Mouse (Mus musculus) hindbrain, embryonic 16.5 days (tissue): Measurements from ENCODE around the gene Slc25a39. TPM values are rescaled to one million over a fixed set of nuclear protein-coding genes. Genes with fewer than 3 reads are reported as not detected.
"Not testable (repeated sequence)": the region's sequence is repeated elsewhere in the genome, so short reads cannot be mapped to it uniquely, and the experiment has no call there.

Source experiments
- ATAC-seq: fragments of 200-750 bp; cut with Nextera tagmentation; 2 replicates; pipeline ENCODE4 v1.8.0; 2017; ENCODE audit warnings: moderate TSS enrichment, moderate library complexity
- H3K27ac ChIP-seq: fragments of 300-500 bp; sonication (generic); 2 replicates; pipeline ENCODE4 v1.5.1; 2014; ENCODE audit warnings: low read depth, mild to moderate bottlenecking, control low read depth, low read length, moderate library complexity
- H3K27me3 ChIP-seq: fragments of 300-500 bp; sonication (generic); replicated peaks from 2 replicates; pipeline ENCODE4 v1.6.1; 2014; ENCODE audit warnings: low read length; ENCODE audit not compliant: control insufficient read depth, insufficient read depth
- H3K36me3 ChIP-seq: fragments of 300-500 bp; sonication (generic); 2 replicates; pipeline ENCODE4 v1.6.1; 2014; ENCODE audit warnings: mild to moderate bottlenecking, low read length, moderate library complexity, mixed read lengths; ENCODE audit not compliant: control insufficient read depth, insufficient read depth
- H3K4me1 ChIP-seq: fragments of 300-500 bp; sonication (generic); 2 replicates; pipeline ENCODE4 v1.6.1; 2014; ENCODE audit warnings: low read depth, low read length; ENCODE audit not compliant: control insufficient read depth, insufficient read depth
- H3K4me2 ChIP-seq: fragments of 300-500 bp; sonication (generic); 2 replicates; pipeline ENCODE4 v1.6.1; 2014; ENCODE audit warnings: mild to moderate bottlenecking, low read length, control low read depth, moderate library complexity
- H3K4me3 ChIP-seq: fragments of 300-500 bp; sonication (generic); 2 replicates; pipeline ENCODE4 v1.5.1; 2014; ENCODE audit warnings: mild to moderate bottlenecking, low read length, control low read depth, moderate library complexity
- H3K9ac ChIP-seq: fragments of 300-500 bp; sonication (generic); 2 replicates; pipeline ENCODE4 v1.6.1; 2014; ENCODE audit warnings: low read depth, mild to moderate bottlenecking, control low read depth, low read length, moderate library complexity
- H3K9me3 ChIP-seq: fragments of 300-500 bp; sonication (generic); 2 replicates; pipeline ENCODE4 v1.6.1; 2014; ENCODE audit warnings: mild to moderate bottlenecking, low read length, moderate library complexity; ENCODE audit not compliant: control insufficient read depth
- WGBS: fragments of 180-500 bp; shearing (Covaris S2); extraction: QIAGEN DNeasy Blood & Tissue Kit; methylation state at CpG from one replicate; pipeline ENCODE4 v1.1.7; 2014; 5-methylcytosine and 5-hydroxymethylcytosine counted together
- polyA plus RNA-seq: library from polyadenylated mRNA; unstranded; fragments of >200 nt; fragmentation: Nextera tagmentation; extraction: Ambion mirVana; gene quantifications from 2 replicates; pipeline ENCODE4 v1.2.1, GENCODE M21; 2015

The Slc25a39 gene
- polyA plus RNA-seq, 1 experiment from 2014 or later: 187 TPM

DNA sequence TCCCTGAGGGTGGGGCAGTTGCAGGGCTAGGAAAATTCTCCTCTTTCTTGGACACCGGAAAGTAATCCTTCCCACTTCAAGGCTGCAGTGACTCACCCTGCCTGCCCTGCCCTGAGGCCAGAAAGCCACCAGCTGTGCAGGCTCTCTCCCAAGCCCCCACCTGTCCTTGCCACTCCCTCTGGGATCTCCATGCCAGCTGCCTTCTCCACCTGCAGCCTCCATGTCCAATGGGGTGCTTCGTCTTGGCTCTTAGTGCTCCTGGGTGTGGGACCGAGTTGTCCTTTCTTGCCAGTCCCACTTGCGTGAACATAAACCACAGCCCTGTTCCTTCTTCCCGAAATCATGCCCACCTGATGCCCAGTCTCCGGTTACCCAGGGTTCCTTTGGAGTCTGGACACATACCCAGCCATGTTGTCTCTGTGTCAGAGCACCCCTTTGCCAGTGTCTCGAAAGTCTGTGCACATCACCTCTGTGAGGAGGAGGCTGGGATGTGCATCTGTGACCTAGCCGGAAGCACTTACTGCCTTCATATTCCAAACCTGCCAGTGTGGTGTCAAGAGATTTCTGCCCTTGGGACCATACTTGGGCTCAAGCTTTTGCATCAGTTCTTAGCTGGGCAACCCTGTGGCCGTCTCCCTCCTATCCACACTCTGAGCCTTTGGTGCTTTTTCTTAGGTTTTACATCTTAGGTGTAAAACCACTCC lies 13.2 kb downstream of the Slc25a39 start:
- no peak for ATAC-seq
- H3K27me3 ChIP-seq: no peaks in the 10 kb centered on the region
- peak overlapping the region; percentile 91 for H3K9ac ChIP-seq
- peaks cover 6% of the 10 kb centered on the region; the same call in 1 of the 2 replicates for H3K36me3 ChIP-seq
- WGBS: 53% methylated on average over 9 of the region's 9 CpGs
- no peaks in the 10 kb centered on the region for H3K9me3 ChIP-seq
- peak overlapping the region; percentile 87 for H3K4me3 ChIP-seq
- H3K4me1 ChIP-seq: peaks cover 45% of the 10 kb centered on the region
- peak overlapping the region; percentile 78 for H3K4me2 ChIP-seq
- H3K27ac ChIP-seq: peak overlapping the region; percentile 98

DNA sequence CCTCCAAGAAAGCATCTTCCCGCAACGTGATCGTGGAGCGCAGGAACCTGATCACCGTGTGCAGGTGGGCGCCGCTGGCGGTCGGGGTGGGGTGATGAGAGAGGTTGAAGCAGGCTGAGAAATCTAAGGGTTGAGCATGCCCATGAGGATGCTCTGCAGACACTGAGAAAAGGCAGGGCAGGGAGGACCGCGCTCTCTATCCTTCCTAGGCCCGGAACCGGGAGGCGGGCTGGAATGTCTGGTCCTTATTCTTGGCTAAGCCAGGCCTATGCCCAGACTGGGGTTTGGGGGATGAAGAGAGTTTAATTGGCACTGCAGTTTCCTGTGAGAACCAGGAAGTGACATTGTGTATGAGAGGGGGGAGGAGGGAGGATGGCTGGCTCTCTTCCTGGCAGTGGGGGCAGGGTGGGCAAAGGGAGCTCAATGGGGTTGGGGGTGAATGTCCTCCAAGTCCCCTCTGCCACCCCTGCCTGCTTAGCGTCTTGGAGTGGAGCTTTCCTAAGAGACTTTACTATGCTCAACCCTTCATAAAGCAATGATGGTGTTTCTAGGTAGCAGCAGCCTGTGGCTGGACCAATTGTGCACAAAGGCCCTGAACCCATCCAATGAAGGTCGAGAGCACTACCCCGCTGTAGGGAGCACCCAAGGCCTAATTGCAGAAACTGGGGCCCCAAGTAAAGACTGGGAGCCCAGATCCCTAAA lies 13.9 kb downstream of the Slc25a39 start:
- 5% methylated on average over 17 of the region's 17 CpGs for WGBS
- H3K27ac ChIP-seq: peak overlapping the region; percentile 98
- ATAC-seq: peak; percentile 65
- no peaks in the 10 kb centered on the region; the same call in 1 of the 2 replicates for H3K36me3 ChIP-seq
- no peaks in the 10 kb centered on the region for H3K27me3 ChIP-seq
- no peaks in the 10 kb centered on the region for H3K9me3 ChIP-seq
- peak overlapping the region; percentile 91 for H3K9ac ChIP-seq
- H3K4me1 ChIP-seq: peaks cover 42% of the 10 kb centered on the region
- H3K4me3 ChIP-seq: peak overlapping the region; percentile 87
- H3K4me2 ChIP-seq: peak overlapping the region; percentile 78

DNA sequence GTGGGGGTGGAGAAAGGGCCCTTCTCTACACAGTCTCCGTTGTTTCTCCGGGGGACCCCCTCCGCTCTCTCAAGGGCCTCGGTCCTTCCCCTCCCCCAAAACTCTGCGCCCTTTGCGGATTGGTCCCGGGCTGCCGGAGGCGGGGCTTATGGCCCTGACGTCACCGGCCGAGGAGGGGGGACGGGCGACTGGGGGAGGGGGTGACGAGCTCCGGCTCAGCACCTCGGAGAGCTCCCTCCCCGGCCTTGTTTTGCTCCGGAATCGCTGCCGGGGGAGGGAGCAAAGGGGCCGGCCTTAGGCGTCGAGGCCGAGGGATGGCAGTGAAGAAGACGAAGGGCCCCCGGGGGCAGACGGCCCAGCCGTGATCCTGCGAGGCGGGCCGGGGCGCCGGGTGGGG lies 14.5 kb downstream of the Slc25a39 start, which contains the start of gene Rundc3a:
TSS of gene Rundc3a (plus strand) at position 166 of the 397 bp plus-strand sequence.
- Histone ChIP-seq H3K4me2 (peak within 1 kb of the TSS; percentile 78), H3K27me3 (no peaks in the 10 kb centered on the region), H3K27ac (peak within 1 kb of the TSS; percentile 98), H3K36me3 (no peaks in the 10 kb centered on the region; the same call in 1 of the 2 replicates), H3K9ac (peak within 1 kb of the TSS; percentile 91), H3K4me1 (peaks cover 39% of the 10 kb centered on the region), H3K4me3 (peak within 1 kb of the TSS; percentile 87), H3K9me3 (no peaks in the 10 kb centered on the region)
- 0% methylated on average over 29 of the region's 34 CpGs for WGBS
- ATAC-seq: peak; percentile 93

DNA sequence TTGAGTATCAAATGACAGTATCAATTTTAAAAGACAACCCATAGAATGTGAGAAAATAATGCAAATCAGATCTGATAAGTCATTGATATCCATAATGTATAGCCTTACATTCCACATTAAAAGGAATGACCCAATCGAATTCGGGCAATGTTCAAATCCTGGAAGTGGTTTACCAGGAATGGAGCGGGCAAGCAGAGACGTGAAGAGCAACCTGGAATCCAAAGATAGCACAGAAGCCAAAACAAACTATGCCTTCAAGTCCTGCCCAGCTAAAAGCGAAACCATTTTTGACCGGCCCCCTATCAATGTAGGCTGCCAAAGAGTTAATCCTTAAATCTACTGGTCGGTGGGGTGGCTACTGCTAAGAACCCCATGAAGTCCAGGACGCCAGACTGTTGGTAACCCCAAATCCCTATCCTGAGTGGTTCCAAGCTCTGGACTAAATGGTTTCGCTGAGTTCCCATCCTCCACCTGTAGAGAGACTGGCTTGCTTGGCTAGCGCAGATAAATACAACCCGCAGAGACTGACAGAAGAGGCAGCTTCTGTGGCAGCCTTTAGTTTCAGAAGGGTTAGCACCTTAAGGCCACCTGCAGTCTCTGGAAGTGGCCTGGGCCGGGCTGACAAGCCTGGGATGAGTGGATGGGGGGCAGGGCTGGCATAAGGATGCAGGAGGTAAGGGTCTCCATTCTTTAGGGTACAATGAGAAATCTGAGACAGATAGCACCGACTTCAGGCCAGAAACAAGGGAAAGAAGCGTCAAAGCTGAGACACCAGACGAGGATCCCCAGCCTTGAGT lies 15.1 kb downstream of the Slc25a39 start:
- no peaks in the 10 kb centered on the region for H3K27me3 ChIP-seq
- WGBS: 22% methylated on average over 15 of the region's 15 CpGs
- peak overlapping the region; percentile 98 for H3K27ac ChIP-seq
- peak overlapping the region; percentile 78 for H3K4me2 ChIP-seq
- peak overlapping the region; percentile 87 for H3K4me3 ChIP-seq
- H3K36me3 ChIP-seq: no peaks in the 10 kb centered on the region
- peak; percentile 62; the same call in 1 of the 2 replicates for ATAC-seq
- peak overlapping the region; percentile 71 for H3K9ac ChIP-seq
- no peaks in the 10 kb centered on the region for H3K9me3 ChIP-seq
- peaks cover 39% of the 10 kb centered on the region for H3K4me1 ChIP-seq

DNA sequence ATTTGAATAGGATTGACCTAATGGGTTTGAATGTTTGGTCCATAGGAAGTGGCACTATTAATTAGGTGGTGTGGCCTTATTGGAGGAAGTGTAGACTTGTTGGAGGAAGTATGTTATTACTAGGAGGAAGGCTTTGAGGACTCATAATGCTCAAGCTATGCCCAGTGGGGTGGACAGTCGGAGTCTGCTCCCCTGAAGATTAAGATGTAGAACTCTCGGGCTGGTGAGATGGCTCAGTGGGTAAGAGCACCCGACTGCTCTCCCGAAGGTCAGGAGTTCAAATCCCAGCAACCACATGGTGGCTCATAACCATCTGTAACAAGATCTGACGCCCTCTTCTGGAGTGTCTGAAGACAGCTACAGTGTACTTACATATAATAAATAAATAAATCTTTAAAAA lies 18.3 kb downstream of the Slc25a39 start:
- not testable (repeated sequence) for H3K27ac ChIP-seq, H3K4me1 ChIP-seq, ATAC-seq, H3K9me3 ChIP-seq, H3K4me3 ChIP-seq, H3K9ac ChIP-seq, H3K4me2 ChIP-seq, H3K36me3 ChIP-seq, H3K27me3 ChIP-seq
- WGBS: 78% methylated on average over 4 of the region's 5 CpGs

DNA sequence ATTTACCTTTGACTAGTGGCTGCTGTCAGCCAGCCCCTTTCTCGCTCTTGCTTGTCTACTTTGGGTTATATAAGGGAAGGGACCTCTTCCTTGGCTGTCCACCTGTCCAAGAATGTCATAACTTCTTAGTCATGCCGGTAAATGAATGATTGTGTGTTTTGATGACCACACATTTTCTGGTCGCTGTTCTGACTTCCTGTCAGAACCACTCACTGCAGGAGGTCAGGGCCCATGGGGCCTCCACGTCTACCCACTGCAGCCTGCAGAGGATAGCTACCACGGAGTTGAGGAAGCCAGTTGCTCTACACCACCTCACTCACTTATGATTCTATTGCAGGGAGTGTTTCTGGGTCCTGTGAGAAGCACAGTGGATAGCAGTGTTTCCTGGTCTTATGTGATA lies 21.6 kb downstream of the Slc25a39 start:
- Histone ChIP-seq H3K4me1 (no peaks in the 10 kb centered on the region), H3K9ac (no peak overlapping the region), H3K36me3 (no peaks in the 10 kb centered on the region), H3K9me3 (no peaks in the 10 kb centered on the region), H3K4me3 (no peak overlapping the region), H3K4me2 (no peak overlapping the region), H3K27me3 (no peaks in the 10 kb centered on the region), H3K27ac (no peak overlapping the region)
- no peak for ATAC-seq
- 77% methylated on average over 5 of the region's 5 CpGs for WGBS

DNA sequence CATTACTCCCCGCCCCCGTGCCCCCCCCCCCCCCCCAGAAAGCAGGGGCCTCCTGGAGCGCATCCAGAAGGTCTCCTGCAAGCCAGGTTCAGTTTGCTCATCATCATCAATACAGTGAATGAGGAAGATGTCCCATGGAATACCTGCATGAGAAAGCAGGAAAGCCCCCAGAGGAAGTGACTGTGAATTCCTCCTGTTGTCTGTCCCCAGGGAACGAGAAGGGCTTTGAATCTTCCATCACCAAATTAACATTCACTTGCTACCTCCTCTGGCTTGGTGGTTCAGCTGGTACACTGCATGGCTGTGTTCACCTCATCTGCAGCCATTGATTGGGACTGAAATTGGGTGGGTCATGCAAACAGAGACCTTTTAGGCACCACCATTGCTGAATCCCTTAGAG lies 22.7 kb downstream of the Slc25a39 start:
- no peak overlapping the region for H3K4me3 ChIP-seq
- ATAC-seq: no peak
- H3K9ac ChIP-seq: no peak overlapping the region
- no peak overlapping the region for H3K27ac ChIP-seq
- 62% methylated on average over 4 of the region's 4 CpGs for WGBS
- no peaks in the 10 kb centered on the region for H3K27me3 ChIP-seq
- H3K4me2 ChIP-seq: no peak overlapping the region
- H3K36me3 ChIP-seq: no peaks in the 10 kb centered on the region
- no peaks in the 10 kb centered on the region for H3K9me3 ChIP-seq
- no peaks in the 10 kb centered on the region for H3K4me1 ChIP-seq

DNA sequence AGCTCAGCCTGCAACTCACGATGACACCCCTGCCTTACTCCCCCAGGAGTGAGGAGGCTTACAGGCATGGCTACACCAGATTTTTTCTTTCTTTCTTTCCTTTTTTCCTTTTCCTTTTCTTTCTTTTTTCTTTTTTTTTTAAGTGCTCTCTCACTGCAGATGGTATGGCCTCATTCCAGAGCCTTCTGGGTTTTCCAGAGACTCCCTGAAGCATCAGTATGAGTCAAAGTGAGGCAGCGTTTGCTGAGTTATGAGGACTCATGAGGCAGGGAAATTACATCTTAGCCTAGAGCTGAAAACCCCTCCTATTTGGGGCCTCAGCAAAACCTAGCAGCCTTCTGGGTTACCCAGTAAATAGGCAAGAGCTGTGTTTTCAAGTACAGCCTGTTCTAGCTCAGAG lies 23.3 kb downstream of the Slc25a39 start:
- Histone ChIP-seq H3K4me1 (no peaks in the 10 kb centered on the region), H3K4me3 (no peak overlapping the region), H3K4me2 (no peak overlapping the region), H3K36me3 (no peaks in the 10 kb centered on the region), H3K9me3 (no peaks in the 10 kb centered on the region), H3K9ac (no peak overlapping the region), H3K27me3 (no peaks in the 10 kb centered on the region), H3K27ac (no peak overlapping the region)
- 69% methylated on average over 2 of the region's 2 CpGs for WGBS
- ATAC-seq: no peak
